Mouse (Mus musculus) heart, postnatal 10 days (tissue): Measurements from ENCODE around the gene Gpc5. TPM values are rescaled to one million over a fixed set of nuclear protein-coding genes. Genes with fewer than 3 reads are reported as not detected.
A peak's percentile ranks its signal among the peaks of the same experiment; 100 is the strongest.

Experiments
- DNase-seq, 2 experiments: peaks; one replicate each; pipeline ENCODE4 v3.0.0; 2021
- intact Hi-C: fragments of 180-260 bp; cut with DNase I; formaldehyde crosslinking; loops from one replicate; pipeline ENCODE4 v1.15.1; 2025
- total RNA-seq, 2 experiments: library from RNA; stranded (reverse); gene quantifications; 2 replicates each; pipeline ENCODE4 v1.2.3; 2021

The Gpc5 gene
- total RNA-seq, 2 experiments from 2014 or later = not detected

- intact Hi-C loops = no loop called here
- DNase-seq = no peak
Measured at GRCm38 (mm10) chr14:115342597-115342996, 250.6 kb downstream of the Gpc5 start.

GRCm38 (mm10) chr14:115349448-115349847 lies 257.4 kb downstream of the Gpc5 start:
- intact Hi-C loops = no loop called here
- no peak for DNase-seq

- intact Hi-C loops = no loop called here
- DNase-seq = no peak
Measured at GRCm38 (mm10) chr14:115365320-115365935, 273.4 kb downstream of the Gpc5 start.

- intact Hi-C loops = no loop called here
- no peak for DNase-seq
Measured at GRCm38 (mm10) chr14:115369611-115370167, 277.7 kb downstream of the Gpc5 start.

- intact Hi-C loops = no loop called here
- DNase-seq = peak in 1 of 2 experiments; percentile 8
Measured at GRCm38 (mm10) chr14:115371131-115371530, 279.1 kb downstream of the Gpc5 start.

- no peak for DNase-seq
- intact Hi-C loops = loop anchor here (2.0 kb wide), 1 partner anchor 321 kb away; no protein-coding TSS in a partner anchor
Measured at GRCm38 (mm10) chr14:115391831-115392230, 299.8 kb downstream of the Gpc5 start.

GRCm38 (mm10) chr14:115392894-115393524 lies 301.0 kb downstream of the Gpc5 start:
- intact Hi-C loops = loop anchor here (2.0 kb wide), 1 partner anchor 322 kb away; no protein-coding TSS in a partner anchor
- peak; percentile 24 to 43 for DNase-seq

- intact Hi-C loops = no loop called here
- no peak for DNase-seq
Measured at GRCm38 (mm10) chr14:115406596-115406995, 314.6 kb downstream of the Gpc5 start.

GRCm38 (mm10) chr14:115407309-115407930 lies 315.4 kb downstream of the Gpc5 start:
- no peak for DNase-seq
- intact Hi-C loops = no loop called here

GRCm38 (mm10) chr14:115410881-115411280 lies 318.9 kb downstream of the Gpc5 start:
- DNase-seq = no peak
- intact Hi-C loops = no loop called here

GRCm38 (mm10) chr14:115411513-115412174 lies 319.6 kb downstream of the Gpc5 start:
- intact Hi-C loops = no loop called here
- no peak for DNase-seq

- intact Hi-C loops = no loop called here
Measured at GRCm38 (mm10) chr14:115412821-115413220, 320.8 kb downstream of the Gpc5 start.

GRCm38 (mm10) chr14:115413429-115413828 lies 321.4 kb downstream of the Gpc5 start:
- intact Hi-C loops = no loop called here

More at GRCm38 (mm10) chr14:115412821-115413220, 320.8 kb downstream of the Gpc5 start:
- no peak for DNase-seq

GRCm38 (mm10) chr14:115414545-115414944 lies 322.5 kb downstream of the Gpc5 start:
- no peak for DNase-seq
- intact Hi-C loops = no loop called here

More at GRCm38 (mm10) chr14:115413429-115413828, 321.4 kb downstream of the Gpc5 start:
- no peak for DNase-seq

- intact Hi-C loops = no loop called here
- no peak for DNase-seq
Measured at GRCm38 (mm10) chr14:115431967-115432366, 340.0 kb downstream of the Gpc5 start.

GRCm38 (mm10) chr14:115432368-115432767 lies 340.4 kb downstream of the Gpc5 start:
- no peak for DNase-seq
- intact Hi-C loops = no loop called here

- peak in 1 of 2 experiments; percentile 19 for DNase-seq
- intact Hi-C loops = no loop called here
Measured at GRCm38 (mm10) chr14:115436617-115437016, 344.6 kb downstream of the Gpc5 start.

GRCm38 (mm10) chr14:115444789-115445770 lies 353.1 kb downstream of the Gpc5 start:
- intact Hi-C loops = no loop called here
- no peak for DNase-seq

GRCm38 (mm10) chr14:115450938-115451337 lies 358.9 kb downstream of the Gpc5 start:
- intact Hi-C loops = loop anchor here (2.0 kb wide), 1 partner anchor 380 kb away; no protein-coding TSS in a partner anchor
- no peak for DNase-seq

- DNase-seq = peak in 1 of 2 experiments; percentile 4
- intact Hi-C loops = no loop called here
Measured at GRCm38 (mm10) chr14:115467960-115468359, 375.9 kb downstream of the Gpc5 start.
